Mouse (Mus musculus) megakaryocyte progenitor cell, adult 5-6 weeks (primary cell): Measurements from ENCODE around the gene Lrrc19. TPM values are rescaled to one million over a fixed set of nuclear protein-coding genes. Genes with fewer than 3 reads are reported as not detected.
A peak's percentile ranks its signal among the peaks of the same experiment; 100 is the strongest.

ENCODE experiments used
- ATAC-seq: replicated peaks from 2 replicates; pipeline ENCODE4 v1.8.0; 2016; ENCODE audit warnings: mild to moderate bottlenecking, moderate TSS enrichment, inconsistent platforms; ENCODE audit not compliant: poor library complexity
- total RNA-seq, 2 experiments: library from RNA; stranded (forward) in 1 of 2; stranded (reverse) in 1 of 2; fragments of 157-497, 149-512 nt in 1 of 2; fragments of 200-1000 nt in 1 of 2; gene quantifications; 2 replicates each; pipeline versions ENCODE4 v1.2.3 to v1.2.4; 2015 to 2017

Gene Lrrc19
- total RNA-seq, 2 experiments from 2014 or later: not detected

- ATAC-seq: no peak
Observed at GRCm38 (mm10) chr4:94592709-94593108, 57.2 kb downstream of the Lrrc19 start.

GRCm38 (mm10) chr4:94591765-94592381 is 58.1 kb downstream of the Lrrc19 start:
- ATAC-seq: peak; percentile 67

Other genes with a start within 250 kb of the Lrrc19 start
- gene Gm10306, start 93.6 kb downstream of the Lrrc19 start, total RNA-seq (2015): 0.42 TPM in 1 of 2 replicates, not detected in the other
- gene Gm10306, start 93.6 kb downstream of the Lrrc19 start, total RNA-seq (2017): not detected in 2 replicates
- gene Caap1, start 93.3 kb downstream of the Lrrc19 start, total RNA-seq (2015): 26.4 and 27.1 TPM in 2 replicates
- gene Caap1, start 93.3 kb downstream of the Lrrc19 start, total RNA-seq (2017): 16.6 and 23.1 TPM in 2 replicates
- 75.1 and 82.3 TPM in 2 replicates for gene Plaa, start 46.9 kb downstream of the Lrrc19 start, total RNA-seq (2015)
- gene Plaa, start 46.9 kb downstream of the Lrrc19 start, total RNA-seq (2017): 102 and 109 TPM in 2 replicates
- gene Ift74, start 35.7 kb downstream of the Lrrc19 start, total RNA-seq (2015): 14.8 and 18.6 TPM in 2 replicates
- 9.7 and 14.1 TPM in 2 replicates for gene Ift74, start 35.7 kb downstream of the Lrrc19 start, total RNA-seq (2017)
- gene Tek, start 89.1 kb upstream of the Lrrc19 start, total RNA-seq (2015): 0.64 and 0.69 TPM in 2 replicates
- gene Tek, start 89.1 kb upstream of the Lrrc19 start, total RNA-seq (2017): 0.46 and 1.2 TPM in 2 replicates